Mouse (Mus musculus): Measurements from ENCODE around the gene Gm5414.

DNA sequence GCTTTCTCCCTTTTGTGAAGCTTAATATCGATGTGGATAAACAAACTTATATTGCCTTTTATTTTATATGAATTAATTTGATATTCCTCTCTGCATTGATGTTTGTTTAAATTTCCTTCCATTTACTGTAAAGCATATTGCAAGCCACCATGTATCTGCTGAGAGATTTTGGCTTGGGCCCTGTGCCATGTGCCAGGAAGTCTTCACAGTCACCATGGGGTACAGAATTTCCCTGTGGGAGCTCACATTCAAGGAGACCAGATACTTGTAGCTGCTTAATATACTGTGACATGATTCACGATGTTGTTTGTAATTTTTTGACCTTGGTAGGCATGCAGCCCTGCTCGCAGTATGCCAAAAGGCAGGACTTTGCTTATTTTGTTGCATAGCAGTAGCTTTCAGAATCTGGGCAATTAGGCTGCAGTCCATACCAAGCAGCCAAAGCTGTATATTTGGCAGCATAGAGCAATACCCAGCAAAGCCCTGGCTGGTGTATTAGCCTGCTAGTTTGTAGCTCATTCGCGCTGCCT lies 24.8 kb upstream of the Gm5414 start:
- TF ChIP-seq TCF12 (IDR thresholded peaks at IDR 0.05; ENCODE audit: insufficient read depth, poor library complexity, severe bottlenecking) = no peak
- no peak for TF ChIP-seq POLR2A (IDR thresholded peaks at IDR 0.05; ENCODE audit: insufficient read length, low read depth)
- no peak for TF ChIP-seq CEBPB (IDR thresholded peaks at IDR 0.05; ENCODE audit: insufficient read depth, poor library complexity, severe bottlenecking)
- TF ChIP-seq MAX (IDR thresholded peaks at IDR 0.05; ENCODE audit: low read depth) = no peak
- TF ChIP-seq USF1 (IDR thresholded peaks at IDR 0.05; ENCODE audit: low read depth) = no peak
- TF ChIP-seq POLR2AphosphoS2 (IDR thresholded peaks at IDR 0.05; ENCODE audit: insufficient read length, low read depth) = no peak
